Mouse (Mus musculus) ovary, postnatal 36 days (tissue): ENCODE measurements around the gene Vmn1r135.
"Not testable (repeated sequence)": the region's sequence is repeated elsewhere in the genome, so short reads cannot be mapped to it uniquely, and the experiment has no call there.

ENCODE experiments used
- DNase-seq: peaks from one replicate; pipeline ENCODE4 v3.0.0; 2022; ENCODE audit warnings: low spot score, mixed read lengths

Gene Vmn1r135

DNA sequence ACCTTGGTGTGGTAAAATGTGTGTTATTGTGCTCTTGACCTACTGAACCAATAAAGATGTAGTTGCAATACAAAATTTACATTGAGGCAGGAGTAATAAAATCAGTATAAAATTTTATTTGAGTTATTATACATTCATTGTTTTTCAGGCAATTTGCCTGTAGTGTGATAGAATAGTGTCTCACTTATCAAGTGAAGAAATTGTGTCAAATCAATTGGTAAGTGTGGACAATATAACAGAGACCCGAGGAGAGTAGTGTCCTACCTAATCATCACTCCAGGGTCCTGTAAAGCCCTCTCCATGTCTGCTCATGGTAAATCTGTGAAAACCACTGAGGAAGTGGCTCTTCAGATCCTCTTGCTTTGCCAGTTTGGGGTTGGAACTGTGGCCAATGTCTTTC is at the start of gene Vmn1r135:
Gene Vmn1r135, plus strand, starts transcription at position 301 of the 400 bp plus-strand sequence.
- DNase-seq, result not testable (repeated sequence)

DNA sequence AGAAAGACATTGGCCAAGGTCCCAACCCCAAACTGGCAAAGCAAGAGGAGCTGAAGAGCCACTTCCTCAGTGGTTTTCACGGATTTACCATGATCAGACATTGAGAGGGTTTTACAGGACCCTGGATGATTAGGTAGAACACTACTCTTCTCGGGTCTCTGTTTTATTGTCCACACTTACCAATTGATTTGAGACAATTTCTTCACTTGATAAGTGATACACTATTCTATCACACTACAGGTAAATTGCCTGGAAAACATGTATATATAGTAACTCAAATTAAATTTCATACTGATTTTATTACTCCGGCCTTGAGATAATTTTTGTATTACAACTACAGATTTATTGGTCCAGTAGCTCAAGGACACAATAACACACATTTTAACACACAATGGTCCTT is 35.5 kb upstream of the Vmn1r135 start, which contains the start of gene Gm4177:
Gene Gm4177, minus strand, starts transcription at position 101 of the 400 bp plus-strand sequence.
- DNase-seq, result not testable (repeated sequence)

DNA sequence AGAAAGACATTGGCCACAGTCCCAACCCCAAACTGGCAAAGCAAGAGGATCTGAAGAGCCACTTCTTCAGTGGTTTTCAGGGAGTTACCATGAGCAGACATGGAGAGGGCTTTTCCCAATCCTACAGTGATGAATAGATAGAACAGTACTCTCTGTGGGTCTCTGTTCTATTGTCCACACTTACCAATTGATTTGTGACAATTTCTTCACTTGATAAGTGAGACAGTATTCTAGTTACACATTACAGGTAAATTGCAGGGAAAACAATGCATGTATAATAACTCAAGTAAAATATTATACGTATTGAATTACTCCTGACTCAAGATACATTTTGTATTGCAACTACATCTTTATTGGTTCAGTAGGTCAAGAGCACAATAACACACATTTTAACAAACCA is 12.0 kb downstream of the Vmn1r135 start, which contains the start of gene Gm5725:
Gene Gm5725, minus strand, starts transcription at position 101 of the 400 bp plus-strand sequence.
- not testable (repeated sequence) for DNase-seq
